Mouse (Mus musculus): Measurements from ENCODE around the gene Fancm. TPM values are rescaled to one million over a fixed set of nuclear protein-coding genes. Genes with fewer than 3 reads are reported as not detected.
"Not testable (repeated sequence)": the region's sequence is repeated elsewhere in the genome, so short reads cannot be mapped to it uniquely, and the experiment has no call there.

Fancm gene
- polyA plus RNA-seq, 1 experiment from 2014 or later = 4.5 TPM

GRCm38 (mm10) chr12:65068409-65068808 is 7.0 kb upstream of the Fancm start:
- H3K27me3 ChIP-seq = no peaks in the 10 kb centered on the region
- in situ Hi-C loops (cut with MboI; ENCODE audit: low pct_unique_long_range_greater_than_20kb) = no loop called here
- TF ChIP-seq CTCF (IDR thresholded peaks at IDR 0.05) = no peak
- no peak for DNase-seq (ENCODE audit: low read depth, low spot score)
- POLR2A ChIA-PET = interaction anchor here (1.2 kb wide), 1 partner anchor 14 kb away, joined by 3 read pairs; no protein-coding TSS in a partner anchor
- CTCF ChIA-PET = interaction anchor here (1.3 kb wide), 1 partner anchor 9 kb away, joined by 4 read pairs; no protein-coding TSS in a partner anchor
- no peak for ATAC-seq

DNA sequence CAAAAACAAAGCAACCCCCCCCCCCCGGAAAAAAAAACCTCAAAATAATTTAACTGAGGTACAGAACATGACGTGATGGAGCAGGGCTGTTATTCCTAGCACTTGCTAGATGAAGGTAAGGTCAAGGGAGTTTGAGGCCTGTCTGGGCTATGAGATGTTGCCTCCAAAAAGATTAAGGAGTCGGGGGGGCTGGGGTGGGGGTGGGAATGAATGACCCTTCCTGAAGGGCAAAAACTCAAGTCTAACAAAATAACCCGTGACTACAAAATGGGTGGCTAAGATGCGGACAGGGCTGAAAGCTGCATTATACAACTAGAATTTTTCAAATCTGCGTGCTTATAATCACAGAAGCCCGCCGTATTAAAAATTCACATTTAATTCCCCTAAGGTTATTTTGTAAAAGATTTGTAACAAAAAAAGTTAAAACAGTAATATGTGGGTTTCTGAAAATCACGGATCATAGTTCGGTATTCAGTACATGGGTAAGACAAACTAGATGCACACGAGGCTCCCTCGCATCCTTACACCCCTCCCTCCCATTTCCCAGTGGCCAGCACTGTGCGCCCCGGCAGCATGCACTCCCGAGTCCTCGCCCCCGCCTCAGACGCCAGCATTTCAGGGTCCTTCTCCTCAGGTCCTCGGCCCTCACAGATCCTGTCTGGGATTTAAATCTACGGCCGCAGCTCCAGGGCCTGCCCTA is 2.3 kb upstream of the Fancm start:
- peak; percentile 25 for ATAC-seq
- CTCF ChIA-PET = interaction anchor here (0.7 kb wide), 1 partner anchor 99 kb away, joined by 3 read pairs; the partner anchor contains the start of gene Mis18bp1
- in situ Hi-C loops (cut with MboI; ENCODE audit: low pct_unique_long_range_greater_than_20kb) = no loop called here
- TF ChIP-seq CTCF (IDR thresholded peaks at IDR 0.05) = no peak
- DNase-seq (ENCODE audit: low read depth, low spot score) = no peak
- H3K27me3 ChIP-seq = no peaks in the 10 kb centered on the region
- POLR2A ChIA-PET = no interaction called here

DNA sequence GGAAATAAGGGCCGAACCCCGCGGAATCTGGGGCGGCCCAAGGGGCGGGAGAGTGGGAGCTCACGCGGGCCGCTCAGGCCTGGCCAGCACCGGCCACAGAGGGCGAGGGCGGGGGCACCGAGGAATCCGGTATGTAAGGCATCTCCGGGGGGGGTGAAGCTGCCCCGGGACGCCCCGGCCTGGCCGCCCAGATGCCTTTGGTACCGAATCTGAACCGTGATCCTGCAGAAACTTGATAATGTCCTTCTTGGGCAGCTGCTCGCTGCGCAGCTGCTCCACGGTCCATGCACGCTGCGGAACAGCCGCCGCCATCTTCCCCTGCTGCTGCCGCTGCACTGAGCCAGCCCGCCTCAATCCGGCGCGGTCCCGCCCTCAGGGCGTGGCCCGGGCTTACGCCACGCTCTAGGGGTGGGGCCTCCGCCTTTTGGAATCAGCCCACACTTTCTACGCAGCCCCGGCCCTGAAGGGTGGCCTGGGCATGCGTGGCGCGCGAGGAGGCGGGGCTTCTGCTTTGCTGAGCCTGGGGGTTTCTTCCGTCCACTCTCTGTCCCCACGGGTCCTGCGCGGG is 1.7 kb upstream of the Fancm start, which contains the start of gene Fkbp3:
Gene Fkbp3, minus strand, starts transcription at position 397 of the 568 bp plus-strand sequence.
- ATAC-seq (peak; percentile 94), DNase-seq (ENCODE audit: low read depth, low spot score) (peak; percentile 72)
- ChIA-PET POLR2A (no interaction called here), CTCF (interaction anchor here (0.7 kb wide), 1 partner anchor 99 kb away, joined by 3 read pairs; the partner anchor contains the start of gene Mis18bp1)
- TF ChIP-seq CTCF (IDR thresholded peaks at IDR 0.05) = no peak
- H3K27me3 ChIP-seq = no peaks in the 10 kb centered on the region
- in situ Hi-C loops (cut with MboI; ENCODE audit: low pct_unique_long_range_greater_than_20kb) = no loop called here

- POLR2A ChIA-PET = no interaction called here
- H3K27me3 ChIP-seq = no peaks in the 10 kb centered on the region
- ATAC-seq (no peak), DNase-seq (ENCODE audit: low read depth, low spot score) (no peak)
- in situ Hi-C loops (cut with MboI; ENCODE audit: low pct_unique_long_range_greater_than_20kb) = no loop called here
- CTCF ChIA-PET = no interaction called here
- no peak for TF ChIP-seq CTCF (IDR thresholded peaks at IDR 0.05)
Observed at GRCm38 (mm10) chr12:65074651-65075050, 752 bp upstream of the Fancm start.

- ChIA-PET CTCF (no interaction called here), POLR2A (no interaction called here)
- ATAC-seq = peak; percentile 10
- TF ChIP-seq CTCF (IDR thresholded peaks at IDR 0.05) = no peak
- DNase-seq (ENCODE audit: low read depth, low spot score) = no peak
- in situ Hi-C loops (cut with MboI; ENCODE audit: low pct_unique_long_range_greater_than_20kb) = no loop called here
- H3K27me3 ChIP-seq = no peaks in the 10 kb centered on the region
Observed at GRCm38 (mm10) chr12:65075733-65076310, 419 bp downstream of the Fancm start.

DNA sequence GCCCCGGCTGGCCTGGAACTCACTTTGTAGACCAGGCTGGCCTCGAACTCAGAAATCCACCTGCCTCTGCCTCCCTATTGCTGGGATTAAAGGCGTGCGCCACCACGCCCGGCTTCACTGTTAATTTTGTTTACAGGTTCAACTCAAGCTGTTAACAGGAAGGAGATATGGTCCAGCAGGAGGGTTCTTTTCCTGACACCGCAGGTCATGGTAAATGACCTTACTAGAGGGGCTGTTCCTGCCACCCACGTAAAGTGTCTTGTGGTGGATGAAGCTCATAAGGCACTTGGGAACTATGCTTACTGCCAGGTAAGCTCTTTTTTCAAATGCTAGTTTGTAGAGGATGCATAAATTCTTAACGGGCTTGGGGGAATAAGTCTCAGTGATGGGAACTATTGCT is 1.5 kb downstream of the Fancm start:
- DNase-seq (ENCODE audit: low read depth, low spot score) (no peak), ATAC-seq (no peak)
- CTCF ChIA-PET = no interaction called here
- no peak for TF ChIP-seq CTCF (IDR thresholded peaks at IDR 0.05)
- in situ Hi-C loops (cut with MboI; ENCODE audit: low pct_unique_long_range_greater_than_20kb) = no loop called here
- no peaks in the 10 kb centered on the region for H3K27me3 ChIP-seq
- POLR2A ChIA-PET = no interaction called here

DNA sequence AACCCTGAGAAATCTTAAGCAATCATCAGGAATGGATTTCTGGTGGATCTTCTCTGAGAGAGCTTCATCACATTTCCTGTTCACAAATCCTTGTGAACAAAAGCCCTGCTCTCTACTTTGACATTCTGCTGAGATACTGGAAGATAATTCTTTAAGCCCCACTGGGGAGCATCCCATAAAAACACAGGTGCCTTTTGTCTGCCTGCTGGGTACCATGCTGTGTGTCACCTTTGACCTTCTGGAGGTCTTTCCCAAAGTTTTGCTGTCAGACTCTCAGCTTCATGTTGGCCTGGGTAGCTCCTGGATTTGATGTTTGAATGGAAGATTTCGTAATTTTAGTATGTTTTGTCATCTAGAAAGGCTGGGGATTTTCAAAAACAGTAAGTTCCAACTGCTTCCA is 33.3 kb downstream of the Fancm start:
- ChIA-PET CTCF (no interaction called here), POLR2A (no interaction called here)
- TF ChIP-seq CTCF (IDR thresholded peaks at IDR 0.05) = no peak
- in situ Hi-C loops (cut with MboI; ENCODE audit: low pct_unique_long_range_greater_than_20kb) = no loop called here
- DNase-seq (ENCODE audit: low read depth, low spot score) = no peak
- no peaks in the 10 kb centered on the region for H3K27me3 ChIP-seq
- no peak for ATAC-seq

DNA sequence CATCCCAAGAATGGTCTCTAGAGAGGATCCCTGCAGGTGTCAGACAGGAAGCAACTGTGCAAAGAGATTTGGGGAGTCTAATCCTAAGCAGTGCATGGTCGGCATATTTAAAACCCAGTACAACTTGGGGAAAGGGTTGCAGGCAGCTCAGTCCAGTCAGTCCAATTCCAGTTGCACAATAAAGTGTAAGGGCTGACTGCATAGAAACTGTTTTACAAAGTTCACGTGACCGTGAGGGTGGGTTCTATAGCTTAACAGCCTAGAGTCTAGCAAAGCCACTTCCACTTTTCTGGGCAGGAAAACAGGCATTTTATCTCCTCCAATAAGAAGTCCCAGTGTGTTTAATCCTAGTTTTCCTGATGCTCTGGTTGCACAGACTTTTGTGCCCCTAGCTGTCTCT is 36.1 kb downstream of the Fancm start:
- no peak for TF ChIP-seq CTCF (IDR thresholded peaks at IDR 0.05)
- H3K27me3 ChIP-seq = no peaks in the 10 kb centered on the region
- ChIA-PET POLR2A (no interaction called here), CTCF (interaction anchor here (1.1 to 1.3 kb wide), 2 partner anchors 9 to 13 kb away, joined by 3 to 4 read pairs; no protein-coding TSS in a partner anchor)
- no peak for DNase-seq (ENCODE audit: low read depth, low spot score)
- in situ Hi-C loops (cut with MboI; ENCODE audit: low pct_unique_long_range_greater_than_20kb) = no loop called here
- no peak for ATAC-seq

DNA sequence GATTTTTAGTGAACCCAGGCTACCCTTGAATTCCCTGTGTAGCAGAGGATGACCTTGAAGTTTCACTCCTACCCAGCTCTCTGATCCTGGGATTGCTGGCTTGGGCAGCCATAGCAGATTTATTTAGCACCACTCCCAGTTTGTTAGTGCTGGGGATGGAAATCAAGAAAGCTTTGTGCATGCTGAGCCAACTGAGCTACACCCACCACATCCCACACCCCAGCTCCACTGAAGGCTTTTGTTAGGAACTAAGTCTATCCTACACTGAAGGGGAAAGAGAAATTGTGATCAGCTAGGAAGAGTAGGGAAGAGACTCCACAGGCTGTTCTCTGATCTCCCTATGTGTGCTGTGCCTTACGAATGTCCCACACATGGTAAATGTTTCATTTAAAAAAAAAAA is 37.4 kb downstream of the Fancm start:
- ChIA-PET CTCF (interaction anchor here (1.1 kb wide), 1 partner anchor 10 kb away, joined by 3 read pairs; no protein-coding TSS in a partner anchor), POLR2A (no interaction called here)
- in situ Hi-C loops (cut with MboI; ENCODE audit: low pct_unique_long_range_greater_than_20kb) = no loop called here
- no peaks in the 10 kb centered on the region for H3K27me3 ChIP-seq
- DNase-seq (ENCODE audit: low read depth, low spot score) = no peak
- ATAC-seq = no peak
- no peak for TF ChIP-seq CTCF (IDR thresholded peaks at IDR 0.05)

DNA sequence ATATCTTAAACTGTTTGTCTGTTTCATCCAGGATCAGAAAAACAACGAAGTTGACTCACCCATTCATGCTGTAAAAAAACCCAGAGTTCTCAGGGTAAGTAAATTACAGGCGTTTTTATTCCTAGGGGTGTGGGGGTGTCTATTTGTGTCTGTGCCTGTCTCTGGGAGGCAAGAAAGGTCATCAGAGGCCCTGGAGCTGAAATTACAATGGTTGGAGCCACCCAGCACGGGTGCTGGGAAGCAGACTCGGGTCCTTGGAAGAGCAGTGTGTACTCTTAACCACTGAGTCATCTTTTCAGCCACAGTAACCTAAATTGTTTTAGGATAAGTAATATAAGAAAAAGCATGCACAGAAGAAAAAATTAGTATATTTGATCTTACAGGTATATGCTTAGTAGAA is 38.5 kb downstream of the Fancm start:
- in situ Hi-C loops (cut with MboI; ENCODE audit: low pct_unique_long_range_greater_than_20kb) = no loop called here
- CTCF ChIA-PET = no interaction called here
- DNase-seq (ENCODE audit: low read depth, low spot score) = no peak
- no peaks in the 10 kb centered on the region for H3K27me3 ChIP-seq
- no peak for ATAC-seq
- POLR2A ChIA-PET = no interaction called here
- no peak for TF ChIP-seq CTCF (IDR thresholded peaks at IDR 0.05)

GRCm38 (mm10) chr12:65114978-65115377 is 39.6 kb downstream of the Fancm start:
- POLR2A ChIA-PET; in situ Hi-C loops (cut with MboI; ENCODE audit: low pct_unique_long_range_greater_than_20kb); ATAC-seq; H3K27me3 ChIP-seq; CTCF ChIA-PET; DNase-seq (ENCODE audit: low read depth, low spot score): not testable (repeated sequence)

Data from Patski (cell line).